Mouse (Mus musculus) hindbrain, embryonic 16.5 days (tissue): ENCODE measurements at regions not wholly inside any gene's neighbourhood (a gene's known extent, or its start where the extent isn't known, plus 50 kb on each side); places are given as distances from the start of the nearest gene placed in this dataset.

Source experiments
- ATAC-seq: fragments of 200-750 bp; cut with Nextera tagmentation; 2 replicates; pipeline ENCODE4 v1.8.0; 2017; ENCODE audit warnings: moderate TSS enrichment, moderate library complexity
- H3K27ac ChIP-seq: fragments of 300-500 bp; sonication (generic); 2 replicates; pipeline ENCODE4 v1.5.1; 2014; ENCODE audit warnings: low read depth, mild to moderate bottlenecking, control low read depth, low read length, moderate library complexity
- H3K27me3 ChIP-seq: fragments of 300-500 bp; sonication (generic); replicated peaks from 2 replicates; pipeline ENCODE4 v1.6.1; 2014; ENCODE audit warnings: low read length; ENCODE audit not compliant: control insufficient read depth, insufficient read depth
- H3K36me3 ChIP-seq: fragments of 300-500 bp; sonication (generic); 2 replicates; pipeline ENCODE4 v1.6.1; 2014; ENCODE audit warnings: mild to moderate bottlenecking, low read length, moderate library complexity, mixed read lengths; ENCODE audit not compliant: control insufficient read depth, insufficient read depth
- H3K4me1 ChIP-seq: fragments of 300-500 bp; sonication (generic); 2 replicates; pipeline ENCODE4 v1.6.1; 2014; ENCODE audit warnings: low read depth, low read length; ENCODE audit not compliant: control insufficient read depth, insufficient read depth
- H3K4me2 ChIP-seq: fragments of 300-500 bp; sonication (generic); 2 replicates; pipeline ENCODE4 v1.6.1; 2014; ENCODE audit warnings: mild to moderate bottlenecking, low read length, control low read depth, moderate library complexity
- H3K4me3 ChIP-seq: fragments of 300-500 bp; sonication (generic); 2 replicates; pipeline ENCODE4 v1.5.1; 2014; ENCODE audit warnings: mild to moderate bottlenecking, low read length, control low read depth, moderate library complexity
- H3K9ac ChIP-seq: fragments of 300-500 bp; sonication (generic); 2 replicates; pipeline ENCODE4 v1.6.1; 2014; ENCODE audit warnings: low read depth, mild to moderate bottlenecking, control low read depth, low read length, moderate library complexity
- H3K9me3 ChIP-seq: fragments of 300-500 bp; sonication (generic); 2 replicates; pipeline ENCODE4 v1.6.1; 2014; ENCODE audit warnings: mild to moderate bottlenecking, low read length, moderate library complexity; ENCODE audit not compliant: control insufficient read depth
- WGBS: fragments of 180-500 bp; shearing (Covaris S2); extraction: QIAGEN DNeasy Blood & Tissue Kit; methylation state at CpG from one replicate; pipeline ENCODE4 v1.1.7; 2014; 5-methylcytosine and 5-hydroxymethylcytosine counted together

DNA sequence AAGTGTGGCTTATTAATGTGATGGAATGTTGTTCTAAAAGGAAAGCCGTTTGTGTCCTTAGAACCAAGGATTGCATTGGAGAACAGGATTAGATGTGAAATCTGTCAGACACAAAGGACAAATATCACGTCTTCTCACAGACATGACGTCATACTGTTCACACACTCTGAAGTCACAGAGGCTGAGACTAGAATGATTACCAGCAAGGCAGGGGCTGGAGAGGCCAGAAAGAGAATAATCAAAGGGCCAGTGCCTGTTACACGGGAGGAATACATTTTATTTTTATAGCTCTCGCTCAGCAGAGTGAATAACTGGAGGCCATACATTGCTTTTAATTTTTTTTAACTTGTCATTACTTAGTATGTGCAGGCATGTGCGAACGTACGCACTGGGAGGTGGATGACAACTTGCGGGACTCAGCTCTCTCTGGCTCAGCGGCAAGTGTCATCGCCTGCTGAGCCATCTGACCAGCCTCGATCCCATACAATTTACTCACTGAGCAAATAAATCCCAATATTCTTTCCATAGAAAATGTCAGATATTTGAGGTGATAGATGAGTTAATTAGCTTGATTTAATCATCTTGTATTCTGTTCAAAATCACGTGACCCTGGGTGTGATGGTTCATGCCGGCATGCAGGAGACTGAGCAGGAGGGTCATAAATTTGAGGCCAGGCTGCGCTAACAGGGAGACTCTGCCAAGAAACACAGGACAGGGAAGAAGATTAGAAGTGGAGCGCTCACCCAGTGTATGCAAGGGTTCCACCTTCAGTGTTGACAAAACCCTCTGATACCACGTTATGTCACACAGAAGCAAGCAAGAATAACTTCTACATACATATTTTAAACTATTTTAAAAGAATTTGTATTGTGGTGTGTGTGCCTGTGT lies 109.6 kb downstream of the Fam168b start:
- H3K27me3 ChIP-seq, result no peaks in the 10 kb centered on the region
- no peak overlapping the region for H3K9ac ChIP-seq
- no peaks in the 10 kb centered on the region for H3K36me3 ChIP-seq
- ATAC-seq, result 0 out of 2 replicates have a peak, but pooled peaks have one; percentile 58
- no peak overlapping the region for H3K27ac ChIP-seq
- H3K4me2 ChIP-seq, result no peak overlapping the region
- 62% methylated on average over 17 of the region's 17 CpGs for WGBS
- H3K4me3 ChIP-seq, result no peak overlapping the region
- no peaks in the 10 kb centered on the region; the same call in 1 of the 2 replicates for H3K4me1 ChIP-seq
- no peaks in the 10 kb centered on the region for H3K9me3 ChIP-seq

DNA sequence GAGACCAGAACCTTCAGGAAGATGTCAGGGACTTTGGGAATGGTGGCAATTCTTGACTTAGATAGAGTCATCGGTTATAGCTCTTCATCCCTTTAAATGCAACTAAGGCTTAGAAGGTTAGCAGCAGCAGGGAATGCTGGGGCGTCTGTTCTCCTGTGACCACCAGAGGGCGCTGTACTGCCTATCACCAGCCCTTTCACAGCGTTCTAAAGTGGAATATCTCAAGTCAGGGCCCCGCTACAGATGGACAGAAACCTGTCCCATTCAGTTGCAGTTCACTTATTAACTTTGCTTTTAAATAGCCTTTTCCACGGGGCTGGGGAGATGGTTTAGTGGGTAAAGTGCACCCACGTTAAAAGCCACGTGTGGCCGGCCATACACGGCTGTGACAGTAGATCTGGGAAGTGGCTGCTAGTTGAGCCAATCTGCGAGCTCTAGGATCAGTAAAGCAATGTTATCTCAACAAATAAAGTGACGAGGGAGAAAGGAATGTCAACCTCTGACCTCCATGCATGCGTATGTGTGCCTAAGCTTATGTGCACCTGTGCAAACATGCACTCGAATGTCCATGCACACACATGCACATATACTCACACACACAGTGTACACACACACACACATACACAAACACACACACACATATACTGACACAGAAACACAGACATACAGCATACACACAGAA lies 104.3 kb downstream of the Fam168b start:
- no peak overlapping the region for H3K4me3 ChIP-seq
- WGBS, result 56% methylated on average over 14 of the region's 14 CpGs
- H3K36me3 ChIP-seq, result no peaks in the 10 kb centered on the region
- no peaks in the 10 kb centered on the region for H3K27me3 ChIP-seq
- H3K9me3 ChIP-seq, result no peaks in the 10 kb centered on the region
- H3K27ac ChIP-seq, result no peak overlapping the region
- no peaks in the 10 kb centered on the region for H3K4me1 ChIP-seq
- ATAC-seq, result no peak
- no peak overlapping the region for H3K4me2 ChIP-seq
- no peak overlapping the region for H3K9ac ChIP-seq

DNA sequence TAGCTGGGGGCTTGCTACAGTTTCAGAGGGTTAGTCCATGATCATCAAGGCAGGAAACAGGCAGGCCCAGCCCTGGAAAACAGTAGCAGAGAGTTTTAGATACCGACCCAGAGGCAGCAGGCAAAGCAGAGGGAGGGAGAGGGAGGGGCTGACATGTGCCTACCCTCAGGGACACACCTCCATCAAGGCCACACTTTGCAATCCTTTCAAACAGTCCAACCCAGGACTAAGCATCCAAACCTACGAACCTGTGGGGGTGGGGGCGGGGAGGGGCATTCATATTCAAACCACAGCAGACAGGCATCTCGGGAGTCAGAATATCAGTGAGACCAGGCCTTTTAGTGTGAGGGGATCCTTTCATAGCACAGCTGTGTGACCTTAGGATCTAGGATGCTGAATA lies 103.2 kb downstream of the Fam168b start:
- Histone ChIP-seq H3K4me1 (no peaks in the 10 kb centered on the region), H3K36me3 (no peaks in the 10 kb centered on the region), H3K4me2 (no peak overlapping the region), H3K9ac (no peak overlapping the region), H3K4me3 (no peak overlapping the region), H3K9me3 (no peaks in the 10 kb centered on the region), H3K27ac (no peak overlapping the region), H3K27me3 (no peaks in the 10 kb centered on the region)
- WGBS, result 64% methylated on average over 4 of the region's 4 CpGs
- ATAC-seq, result no peak

DNA sequence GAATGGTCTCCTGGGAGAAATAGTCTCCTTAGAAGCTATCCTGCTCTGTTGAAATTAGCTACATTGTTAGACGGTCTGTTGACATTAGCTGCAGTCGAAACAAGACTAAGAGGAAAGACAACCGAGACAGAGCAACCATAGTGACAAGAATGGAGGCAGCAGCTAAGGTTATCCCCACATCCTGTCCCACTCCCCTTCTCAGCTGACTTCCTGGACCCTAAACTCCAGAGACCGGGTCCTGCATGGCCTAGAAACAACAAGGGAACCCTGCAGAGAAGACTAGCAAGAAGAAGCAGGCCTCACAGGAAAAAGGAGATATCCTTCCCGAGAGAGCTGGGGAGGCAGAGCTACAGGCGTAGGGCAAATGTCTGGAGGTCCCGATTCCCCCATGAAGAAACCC lies 102.0 kb downstream of the Fam168b start:
- Histone ChIP-seq H3K9ac (no peak overlapping the region), H3K9me3 (no peaks in the 10 kb centered on the region), H3K4me3 (no peak overlapping the region), H3K36me3 (no peaks in the 10 kb centered on the region), H3K27ac (no peak overlapping the region), H3K27me3 (no peaks in the 10 kb centered on the region), H3K4me2 (no peak overlapping the region), H3K4me1 (no peaks in the 10 kb centered on the region)
- WGBS, result 61% methylated on average over 7 of the region's 7 CpGs
- ATAC-seq, result no peak

DNA sequence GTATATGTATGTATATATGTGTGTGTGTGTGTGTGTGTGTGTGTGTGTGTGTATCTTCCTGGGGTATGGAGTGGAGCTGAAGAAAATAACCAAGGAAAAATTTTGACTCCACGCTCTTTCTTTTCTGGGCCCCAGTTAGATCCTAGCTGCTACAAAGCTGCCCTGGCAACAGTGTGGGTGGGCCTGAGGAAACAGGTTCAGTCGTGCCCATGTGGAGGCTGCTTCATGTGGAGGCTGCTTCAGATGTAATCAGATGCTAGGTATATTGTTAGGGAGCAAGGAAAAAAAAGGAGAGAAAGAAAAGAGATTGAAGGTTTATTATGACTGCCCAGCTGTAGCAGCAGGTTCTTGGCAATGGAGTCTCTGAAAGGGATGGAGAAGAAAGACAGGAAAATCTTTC lies 100.6 kb downstream of the Fam168b start:
- no peak overlapping the region for H3K27ac ChIP-seq
- H3K9ac ChIP-seq, result no peak overlapping the region
- H3K27me3 ChIP-seq, result no peaks in the 10 kb centered on the region
- H3K4me3 ChIP-seq, result no peak overlapping the region
- no peak overlapping the region for H3K4me2 ChIP-seq
- ATAC-seq, result no peak
- no peaks in the 10 kb centered on the region for H3K4me1 ChIP-seq
- 54% methylated on average over 2 of the region's 2 CpGs for WGBS
- H3K36me3 ChIP-seq, result no peaks in the 10 kb centered on the region
- no peaks in the 10 kb centered on the region for H3K9me3 ChIP-seq

DNA sequence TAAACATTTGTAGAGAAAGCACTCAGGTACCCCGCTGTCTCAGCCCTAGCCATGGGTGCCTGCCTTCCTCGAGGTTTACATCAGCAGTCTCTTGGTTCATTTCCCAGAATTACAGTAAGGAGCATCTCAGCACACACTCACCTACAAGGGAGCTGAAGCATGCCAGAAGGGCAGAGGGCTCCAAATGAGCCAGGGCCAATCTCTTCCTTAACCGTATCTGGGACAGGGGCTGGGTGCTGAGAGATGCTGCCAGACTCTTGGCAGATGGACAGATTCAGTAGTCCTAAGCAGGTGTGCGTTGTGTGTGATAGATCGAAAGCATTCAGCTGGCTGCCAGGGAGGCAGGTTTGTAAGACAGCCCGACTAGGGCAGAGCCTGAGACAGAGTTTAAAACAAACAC lies 97.0 kb downstream of the Fam168b start:
- no peak overlapping the region for H3K9ac ChIP-seq
- 71% methylated on average over 6 of the region's 6 CpGs for WGBS
- H3K4me2 ChIP-seq, result no peak overlapping the region
- no peak overlapping the region for H3K27ac ChIP-seq
- no peaks in the 10 kb centered on the region for H3K9me3 ChIP-seq
- H3K27me3 ChIP-seq, result no peaks in the 10 kb centered on the region
- peaks cover 12% of the 10 kb centered on the region for H3K4me1 ChIP-seq
- no peak overlapping the region for H3K4me3 ChIP-seq
- no peaks in the 10 kb centered on the region for H3K36me3 ChIP-seq
- no peak for ATAC-seq

DNA sequence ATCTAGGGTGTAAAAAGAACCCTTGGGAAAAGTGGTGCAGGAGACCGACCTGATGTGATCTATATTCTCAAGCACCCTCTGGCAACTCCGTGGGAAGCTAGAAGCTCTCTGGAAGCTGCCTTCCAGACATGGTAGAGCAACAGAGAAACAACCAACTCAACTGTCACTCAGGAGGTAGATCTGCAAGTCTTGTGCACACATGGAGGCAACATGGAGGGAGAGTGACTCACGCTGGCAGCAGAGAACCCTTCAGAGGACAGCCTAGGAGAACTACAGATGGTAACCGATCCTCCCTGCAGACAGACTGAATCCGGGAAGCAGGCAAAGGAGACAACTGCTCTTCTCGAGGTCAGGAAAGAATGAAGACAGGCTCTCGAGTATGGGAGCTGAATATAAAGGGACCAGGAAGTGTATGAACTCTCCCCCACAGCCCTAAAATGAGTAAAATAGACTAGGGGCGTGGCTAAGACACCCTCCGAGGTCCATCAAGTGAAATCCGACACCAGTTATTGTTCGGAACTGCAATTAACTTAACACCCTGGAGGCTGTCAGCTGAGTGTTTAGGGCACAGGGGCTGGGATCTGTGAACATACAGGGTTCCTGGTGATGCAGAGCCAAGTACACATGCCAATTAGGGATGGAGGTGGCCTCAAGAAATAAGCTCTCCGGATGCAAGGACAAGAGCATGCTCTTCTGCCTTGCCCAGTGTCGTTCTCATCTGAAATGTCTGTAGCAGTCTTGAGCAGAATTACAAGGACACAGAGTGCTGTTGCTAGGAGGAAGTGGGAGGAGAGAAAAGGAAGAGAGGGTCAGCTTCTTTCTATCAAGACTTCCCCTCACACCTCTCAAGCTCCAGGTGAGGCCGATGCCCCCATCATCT lies 93.5 kb downstream of the Fam168b start:
- Histone ChIP-seq H3K9ac (peak overlapping the region; percentile 95), H3K4me1 (peaks cover 21% of the 10 kb centered on the region), H3K27me3 (no peaks in the 10 kb centered on the region), H3K4me3 (peak overlapping the region; percentile 81; the same call in 1 of the 2 replicates), H3K9me3 (no peaks in the 10 kb centered on the region), H3K4me2 (peak overlapping the region; percentile 97), H3K36me3 (no peaks in the 10 kb centered on the region), H3K27ac (no peak overlapping the region; the same call in 1 of the 2 replicates)
- ATAC-seq, result peak; percentile 37
- WGBS, result 11% methylated on average over 14 of the region's 14 CpGs

DNA sequence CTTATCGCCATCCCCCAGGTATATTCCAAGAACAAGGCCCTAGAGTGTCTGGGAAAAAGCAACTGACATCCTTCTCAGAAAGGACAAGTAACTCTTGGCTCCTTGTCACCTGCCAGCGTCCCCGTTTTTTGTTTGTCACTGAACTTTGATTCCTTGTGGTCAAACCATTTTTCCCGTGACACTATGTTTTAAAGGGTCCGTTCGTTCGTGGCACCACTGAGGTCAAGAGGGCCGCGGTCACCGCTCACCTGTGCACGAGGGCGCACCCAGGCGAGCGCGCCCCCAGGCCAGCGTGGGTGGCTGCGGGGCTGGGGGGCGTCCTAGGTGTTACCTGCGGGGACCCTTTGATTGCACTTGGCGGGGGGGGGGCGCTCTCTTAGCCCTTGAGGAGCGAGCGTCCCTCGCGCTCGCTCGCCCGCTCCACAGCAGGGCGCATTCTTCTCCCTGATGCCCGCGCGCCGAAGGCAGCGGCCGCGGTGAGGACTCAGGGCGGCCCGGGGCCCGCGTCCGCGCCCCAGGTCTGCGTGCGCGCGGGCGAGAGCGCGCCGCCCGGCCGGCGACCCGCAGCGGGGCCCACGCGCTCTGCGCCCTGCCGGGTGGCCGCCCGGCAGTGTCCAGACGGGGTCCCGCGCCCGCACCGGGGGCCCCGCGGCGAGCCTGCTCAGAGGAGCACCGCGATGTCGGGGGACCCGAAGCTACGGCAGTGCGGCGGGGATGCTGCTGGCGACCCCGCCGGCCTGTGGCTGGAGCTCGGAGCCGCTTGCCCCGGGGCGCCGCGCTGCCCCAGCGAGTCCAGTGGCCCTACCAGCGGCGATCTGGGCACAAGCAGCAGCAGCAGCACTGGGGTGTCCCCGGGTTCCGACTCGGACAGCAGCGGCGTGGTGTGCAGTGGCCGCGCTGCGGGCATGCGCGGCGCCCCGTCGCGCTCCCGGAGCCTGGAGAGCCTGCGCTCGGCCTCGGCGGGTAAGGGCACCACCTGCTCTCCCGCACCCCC lies 92.5 kb downstream of the Fam168b start:
- WGBS, result 1% methylated on average over 57 of the region's 108 CpGs
- H3K36me3 ChIP-seq, result no peaks in the 10 kb centered on the region
- H3K9me3 ChIP-seq, result no peaks in the 10 kb centered on the region
- H3K4me1 ChIP-seq, result peaks cover 21% of the 10 kb centered on the region
- ATAC-seq, result peak; percentile 75
- peak overlapping the region; percentile 97 for H3K4me2 ChIP-seq
- peak overlapping the region; percentile 95 for H3K9ac ChIP-seq
- H3K4me3 ChIP-seq, result peak overlapping the region; percentile 81
- no peaks in the 10 kb centered on the region for H3K27me3 ChIP-seq
- peak overlapping the region; percentile 71 for H3K27ac ChIP-seq
